In the genomic region with DNA sequence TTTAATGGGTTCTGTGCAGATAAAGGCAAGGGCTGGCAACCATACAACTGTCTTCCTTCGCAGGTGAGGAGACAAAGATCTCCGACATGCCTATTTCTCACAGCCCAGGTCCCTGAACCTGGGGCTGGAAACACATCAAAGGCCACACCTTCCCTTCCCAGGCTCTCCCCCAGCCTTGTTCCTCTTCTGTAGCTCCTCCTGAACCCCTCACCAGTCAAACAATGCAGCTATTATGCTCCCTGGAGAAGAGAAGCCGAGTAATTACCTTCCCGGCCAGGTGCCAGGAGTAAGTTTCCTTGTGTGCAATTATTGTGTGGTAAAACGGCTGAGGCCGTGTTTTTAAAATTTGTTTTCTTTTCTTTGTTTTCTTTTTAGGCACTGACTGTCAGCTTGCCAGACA, we compare ENCODE assay signal across 13 mouse cellular contexts.
DNase-seq lines count a peak whose midpoint lies in the region; ATAC-seq and TF ChIP-seq lines count a peak whose summit lies in the region.
"Had no signal": no experiment of that assay in that cellular context is flagged by ENCODE, and none has a peak within 500 bp of the region (broad histone marks: within the 10 kb centered on the region; RNA-seq: fewer than 3 reads in every experiment).

No protein-coding gene starts in this region.

- intact Hi-C loops in heart, adult 2 months (cut with DNase I): no loop called here

- H3K27me3 ChIP-seq in heart, embryonic 16.5 days (ENCODE audit: control insufficient read depth, insufficient read depth, low read length): peaks cover 4% of the 10 kb centered on the region; the same call in 1 of the 2 replicates
- H3K27me3 ChIP-seq in heart, adult 2 months (ENCODE audit: control insufficient read depth, insufficient read depth, low read length): no peaks in the 10 kb centered on the region; the same call in 1 of the 2 replicates
- H3K27me3 ChIP-seq in embryonic facial prominence, embryonic 11.5 days (ENCODE audit: control insufficient read depth, insufficient read depth, low read length): no peaks in the 10 kb centered on the region
- no peaks in the 10 kb centered on the region for H3K27me3 ChIP-seq in intestine, postnatal 0 days (replicated peaks; ENCODE audit: control insufficient read depth, insufficient read depth, low read length)
- H3K27me3 ChIP-seq: neural tube, embryonic 13.5 days had no signal

- ATAC-seq in heart, embryonic 16.5 days (replicated peaks; ENCODE audit: extremely low read depth, insufficient read depth, low FRiP score): 0 out of 2 replicates have a peak, but pooled peaks have one; percentile 32
- ATAC-seq in embryonic facial prominence, embryonic 11.5 days (replicated peaks; ENCODE audit: insufficient number of reproducible peaks, low FRiP score, low TSS enrichment, low read depth): no peak
- ATAC-seq in intestine, postnatal 0 days: peak; percentile 81
- ATAC-seq in granulocyte monocyte progenitor cell, adult 5-6 weeks (replicated peaks; ENCODE audit: poor library complexity, severe bottlenecking): no peak

- no peak overlapping the region for H3K9ac ChIP-seq in heart, embryonic 16.5 days (ENCODE audit: low read length)
- H3K9ac ChIP-seq in heart, adult 2 months (ENCODE audit: low read depth, low read length): no peak overlapping the region
- H3K9ac ChIP-seq in embryonic facial prominence, embryonic 11.5 days (replicated peaks; ENCODE audit: low read length): no peak overlapping the region
- no peak overlapping the region for H3K9ac ChIP-seq in intestine, postnatal 0 days (ENCODE audit: low read depth, low read length)
- H3K9ac ChIP-seq: neural tube, embryonic 13.5 days had no signal

- no peak overlapping the region for H3K4me3 ChIP-seq in heart, embryonic 16.5 days (ENCODE audit: low read length)
- H3K4me3 ChIP-seq in heart, adult 2 months: no peak overlapping the region
- no peak overlapping the region for H3K4me3 ChIP-seq in embryonic facial prominence, embryonic 11.5 days (ENCODE audit: low read depth, low read length)
- no peak overlapping the region for H3K4me3 ChIP-seq in intestine, postnatal 0 days (ENCODE audit: low read depth, low read length)
- H3K4me3 ChIP-seq: neural tube, embryonic 13.5 days had no signal

- no peaks in the 10 kb centered on the region for H3K79me2 ChIP-seq in heart, adult 2 months (replicated peaks; ENCODE audit: control insufficient read depth, insufficient read depth, low read length)

- H3K4me2 ChIP-seq in heart, embryonic 16.5 days (ENCODE audit: low read depth, low read length): no peak overlapping the region
- no peak overlapping the region for H3K4me2 ChIP-seq in embryonic facial prominence, embryonic 11.5 days (ENCODE audit: low read depth, low read length)
- H3K4me2 ChIP-seq in intestine, postnatal 0 days (replicated peaks; ENCODE audit: low read depth): peak overlapping the region; percentile 47
- H3K4me2 ChIP-seq: neural tube, embryonic 13.5 days had no signal

- H3K9me3 ChIP-seq in heart, embryonic 16.5 days (replicated peaks; ENCODE audit: control insufficient read depth, low read length): no peaks in the 10 kb centered on the region
- no peaks in the 10 kb centered on the region for H3K9me3 ChIP-seq in embryonic facial prominence, embryonic 11.5 days (replicated peaks; ENCODE audit: control insufficient read depth, low read length)
- H3K9me3 ChIP-seq in intestine, postnatal 0 days (ENCODE audit: control insufficient read depth): no peaks in the 10 kb centered on the region
- H3K9me3 ChIP-seq: neural tube, embryonic 13.5 days had no signal

- peaks cover 9% of the 10 kb centered on the region; the same call in 1 of the 2 replicates for H3K4me1 ChIP-seq in heart, embryonic 16.5 days (ENCODE audit: control insufficient read depth, insufficient read depth, low read length)
- H3K4me1 ChIP-seq in heart, adult 2 months (ENCODE audit: control insufficient read depth, insufficient read depth, low read length): no peaks in the 10 kb centered on the region
- no peaks in the 10 kb centered on the region; the same call in 1 of the 2 replicates for H3K4me1 ChIP-seq in embryonic facial prominence, embryonic 11.5 days (ENCODE audit: control insufficient read depth, insufficient read depth, low read length)
- no peaks in the 10 kb centered on the region for H3K4me1 ChIP-seq in intestine, postnatal 0 days (replicated peaks; ENCODE audit: control insufficient read depth, insufficient read depth, low read length)

- no peak overlapping the region for H3K27ac ChIP-seq in heart, embryonic 16.5 days (ENCODE audit: low read length)
- no peak overlapping the region for H3K27ac ChIP-seq in heart, adult 2 months
- H3K27ac ChIP-seq in embryonic facial prominence, embryonic 11.5 days (replicated peaks; ENCODE audit: low read depth, low read length): no peak overlapping the region
- no peak overlapping the region for H3K27ac ChIP-seq in intestine, postnatal 0 days (ENCODE audit: low read depth, low read length)
- H3K27ac ChIP-seq: neural tube, embryonic 13.5 days had no signal

- WGBS in heart, embryonic 16.5 days: 31% methylated on average over 6 of the region's 6 CpGs
- WGBS in heart, adult 2 months: 37% methylated on average over 6 of the region's 6 CpGs
- WGBS in embryonic facial prominence, embryonic 11.5 days: 33% methylated on average over 6 of the region's 6 CpGs
- 33% methylated on average over 6 of the region's 6 CpGs for whole genome bisulfite sequencing in intestine, postnatal 0 days

- no peak for TF ChIP-seq CTCF in heart, adult 2 months (IDR thresholded peaks at IDR 0.05)
- no peak for TF ChIP-seq CTCF in intestine, postnatal 0 days (IDR thresholded peaks at IDR 0.05; ENCODE audit: low read depth)

- no peak for TF ChIP-seq POLR2A in heart, adult 2 months (IDR thresholded peaks at IDR 0.05; ENCODE audit: insufficient read depth, low read depth, low read length)

- TF ChIP-seq EP300 in heart, adult 2 months (IDR thresholded peaks at IDR 0.05; ENCODE audit: insufficient read depth, low read depth, low read length): no peak

- no peaks in the 10 kb centered on the region for H3K36me3 ChIP-seq in heart, embryonic 16.5 days (ENCODE audit: control insufficient read depth, insufficient read depth)
- no peaks in the 10 kb centered on the region for H3K36me3 ChIP-seq in heart, adult 2 months (ENCODE audit: control insufficient read depth, insufficient read depth, low read length)
- H3K36me3 ChIP-seq in embryonic facial prominence, embryonic 11.5 days (replicated peaks; ENCODE audit: control insufficient read depth, insufficient read depth, low read depth, low read length): no peaks in the 10 kb centered on the region
- H3K36me3 ChIP-seq in intestine, postnatal 0 days (ENCODE audit: control insufficient read depth, insufficient read depth): no peaks in the 10 kb centered on the region
- H3K36me3 ChIP-seq: neural tube, embryonic 13.5 days had no signal

- no peak for DNase-seq in heart, adult 2 months
- DNase-seq in Muller cell, postnatal 12 days (ENCODE audit: inconsistent ontology term): peak; percentile 29
- peak; percentile 23 for DNase-seq in embryonic facial prominence, embryonic 11.5 days (ENCODE audit: low spot score)
- DNase-seq in cerebellum, adult 18-20 months: no peak
- DNase-seq: adrenal gland, postnatal 25 days; cerebellum, adult 11-12 months; heart, postnatal 36 days; kidney, postnatal 14 days; midbrain, embryonic 14.5 days had no signal

Comparison
In these comparisons a context has a peak if more than half of its experiments do, and no peak if none do; other contexts are left out.
1. ATAC-seq: peak in heart, embryonic 16.5 days (single experiment) and intestine, postnatal 0 days (single experiment); none in embryonic facial prominence, embryonic 11.5 days (single experiment) and granulocyte monocyte progenitor cell, adult 5-6 weeks (single experiment).
2. DNase-seq: peak in Muller cell, postnatal 12 days (single experiment) and embryonic facial prominence, embryonic 11.5 days (single experiment); none in heart, adult 2 months (0 of 2) and cerebellum, adult 18-20 months (0 of 2).